Mouse (Mus musculus) heart, embryonic 11.5 days (tissue): ENCODE results near the gene Hsp90ab1. TPM values are rescaled to one million over a fixed set of nuclear protein-coding genes. Genes with fewer than 3 reads are reported as not detected.

Experiments used
- ATAC-seq: fragments of 200-750 bp; cut with Nextera tagmentation; replicated peaks from 2 replicates; pipeline ENCODE4 v1.8.0; 2017; ENCODE audit warnings: moderate library complexity; ENCODE audit not compliant: insufficient number of reproducible peaks, low FRiP score, low TSS enrichment
- H3K27ac ChIP-seq: fragments of 300-500 bp; sonication (generic); 2 replicates; pipeline ENCODE4 v1.5.1; 2014; ENCODE audit warnings: mild to moderate bottlenecking, low read depth, low read length
- H3K27me3 ChIP-seq: fragments of 300-500 bp; sonication (generic); 2 replicates; pipeline ENCODE4 v1.6.1; 2014; ENCODE audit warnings: mild to moderate bottlenecking, low read length, mixed read lengths; ENCODE audit not compliant: control insufficient read depth, insufficient read depth
- H3K36me3 ChIP-seq: fragments of 300-500 bp; sonication (generic); 2 replicates; pipeline ENCODE4 v1.6.1; 2014; ENCODE audit warnings: mild to moderate bottlenecking, low read length, moderate library complexity, mixed read lengths; ENCODE audit not compliant: control insufficient read depth, insufficient read depth
- H3K4me1 ChIP-seq: fragments of 300-500 bp; sonication (generic); 2 replicates; pipeline ENCODE4 v1.6.1; 2014; ENCODE audit warnings: low read length; ENCODE audit not compliant: control insufficient read depth, insufficient read depth
- H3K4me2 ChIP-seq: fragments of 300-500 bp; sonication (generic); 2 replicates; pipeline ENCODE4 v1.6.1; 2014; ENCODE audit warnings: mild to moderate bottlenecking, moderate library complexity
- H3K4me3 ChIP-seq: fragments of 300-500 bp; sonication (generic); 2 replicates; pipeline ENCODE4 v1.5.1; 2014; ENCODE audit warnings: low read depth, low read length
- H3K9ac ChIP-seq: fragments of 300-500 bp; sonication (generic); 2 replicates; pipeline ENCODE4 v1.6.1; 2014; ENCODE audit warnings: mild to moderate bottlenecking, low read depth, low read length, moderate library complexity
- H3K9me3 ChIP-seq: fragments of 300-500 bp; sonication (generic); replicated peaks from 2 replicates; pipeline ENCODE4 v1.6.1; 2016; ENCODE audit warnings: low read length; ENCODE audit not compliant: control insufficient read depth
- WGBS: fragments of 180-500 bp; shearing (Covaris S2); extraction: QIAGEN DNeasy Blood & Tissue Kit; methylation state at CpG from one replicate; pipeline ENCODE4 v1.1.7; 2014; ENCODE audit not compliant: insufficient replicate concordance; 5-methylcytosine and 5-hydroxymethylcytosine counted together
- polyA plus RNA-seq: library from polyadenylated mRNA; unstranded; fragments of >200 nt; fragmentation: Nextera tagmentation; extraction: Ambion mirVana; gene quantifications from 2 replicates; pipeline ENCODE4 v1.2.1, GENCODE M21; 2014

Gene Hsp90ab1
- 1,458 and 1,495 TPM in 2 replicates for polyA plus RNA-seq

GRCm38 (mm10) chr17:45573087-45573779 lies at the start of gene Hsp90ab1:
TSS of gene Hsp90ab1 (minus strand) at chr17:45573271.
- H3K27me3 ChIP-seq, result no peaks in the 10 kb centered on the region
- H3K4me1 ChIP-seq, result peaks cover 21% of the 10 kb centered on the region
- peak within 1 kb of the TSS; percentile 95 for H3K4me2 ChIP-seq
- peaks cover 33% of the 10 kb centered on the region for H3K36me3 ChIP-seq
- H3K27ac ChIP-seq, result peak within 1 kb of the TSS; percentile 99
- under 1% methylated on average over 41 of the region's 41 CpGs for WGBS
- H3K9ac ChIP-seq, result peak within 1 kb of the TSS; percentile 100
- peak; percentile 86 for ATAC-seq
- H3K9me3 ChIP-seq, result no peaks in the 10 kb centered on the region
- H3K4me3 ChIP-seq, result peak within 1 kb of the TSS; percentile 100

DNA sequence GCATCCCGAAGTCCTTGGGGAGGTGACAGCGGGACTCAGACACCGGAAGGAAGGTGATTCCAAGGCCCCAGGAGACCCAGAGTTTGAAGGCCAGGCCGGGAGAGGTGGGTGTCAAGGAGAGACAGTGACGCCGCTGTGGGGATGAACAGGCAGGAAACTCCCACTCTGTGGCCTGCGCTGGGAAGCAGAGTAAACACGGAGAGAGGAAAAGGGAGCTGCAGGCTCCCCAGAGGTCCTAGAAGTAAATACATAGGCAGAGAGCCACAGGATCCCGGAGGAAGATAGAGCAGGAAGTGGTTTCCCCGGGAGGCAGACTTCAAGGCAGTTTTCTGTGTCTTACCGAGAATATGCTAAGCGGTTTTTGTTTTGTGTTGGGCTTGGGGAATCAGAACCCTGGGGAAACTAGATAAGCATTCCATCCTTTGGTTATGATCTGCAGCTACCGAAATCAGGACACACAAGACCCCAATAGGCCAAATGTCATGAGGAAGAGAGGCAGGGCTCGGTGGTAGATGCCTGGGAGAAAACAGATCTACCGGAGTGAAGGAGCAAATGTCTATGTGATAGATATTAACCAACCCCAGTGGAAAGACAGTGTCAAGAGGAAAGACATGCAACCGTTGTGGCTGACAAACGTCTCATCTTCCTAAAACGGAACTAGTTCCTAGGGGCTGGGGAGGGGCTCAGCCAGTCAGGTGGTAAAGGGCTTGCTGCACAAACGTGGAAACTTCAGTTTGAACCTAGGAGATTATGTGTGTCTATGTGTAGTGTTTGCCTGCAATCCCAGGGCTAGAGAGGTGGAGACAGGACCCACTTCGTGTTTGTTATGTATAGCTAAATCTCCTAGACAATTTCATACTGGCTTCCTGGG lies 46.5 kb upstream of the Hsp90ab1 start:
- H3K9ac ChIP-seq, result peak overlapping the region; percentile 67
- ATAC-seq, result peak; percentile 33; the same call in 1 of the 2 replicates
- 12% methylated on average over 20 of the region's 20 CpGs for WGBS
- H3K36me3 ChIP-seq, result no peaks in the 10 kb centered on the region
- no peaks in the 10 kb centered on the region for H3K27me3 ChIP-seq
- peaks cover 14% of the 10 kb centered on the region for H3K4me1 ChIP-seq
- peak overlapping the region; percentile 32 for H3K4me3 ChIP-seq
- peak overlapping the region; percentile 67 for H3K4me2 ChIP-seq
- no peaks in the 10 kb centered on the region for H3K9me3 ChIP-seq
- peak overlapping the region; percentile 83 for H3K27ac ChIP-seq

DNA sequence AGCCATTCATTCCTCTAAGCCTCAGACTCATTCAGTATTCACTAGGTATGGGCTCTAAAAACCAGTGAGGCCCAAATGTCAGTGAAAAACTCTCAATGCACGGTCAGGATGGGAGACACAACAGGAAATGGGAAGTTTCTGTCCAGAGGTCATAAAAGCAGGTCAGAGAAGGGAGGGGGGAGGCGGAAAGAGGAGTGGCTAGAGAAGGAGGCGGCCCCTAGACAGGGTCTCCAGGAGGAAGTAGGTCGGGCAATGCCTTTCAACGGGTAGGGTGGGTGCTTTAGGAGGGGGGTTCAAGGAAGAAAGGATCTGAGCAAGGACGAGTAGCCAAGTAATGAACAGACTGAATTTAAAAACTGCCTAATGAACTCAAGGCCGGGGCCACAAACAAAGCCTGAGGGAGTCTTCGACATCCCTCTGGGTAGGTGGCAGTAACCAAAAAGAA lies 45.9 kb upstream of the Hsp90ab1 start:
- 12% methylated on average over 8 of the region's 8 CpGs for WGBS
- Histone ChIP-seq H3K4me3 (peak overlapping the region; percentile 32), H3K36me3 (no peaks in the 10 kb centered on the region), H3K9ac (peak overlapping the region; percentile 67), H3K27ac (peak overlapping the region; percentile 83), H3K9me3 (no peaks in the 10 kb centered on the region), H3K27me3 (no peaks in the 10 kb centered on the region), H3K4me1 (peaks cover 14% of the 10 kb centered on the region), H3K4me2 (peak overlapping the region; percentile 67)
- ATAC-seq, result 0 out of 2 replicates have a peak, but pooled peaks have one; percentile 59

DNA sequence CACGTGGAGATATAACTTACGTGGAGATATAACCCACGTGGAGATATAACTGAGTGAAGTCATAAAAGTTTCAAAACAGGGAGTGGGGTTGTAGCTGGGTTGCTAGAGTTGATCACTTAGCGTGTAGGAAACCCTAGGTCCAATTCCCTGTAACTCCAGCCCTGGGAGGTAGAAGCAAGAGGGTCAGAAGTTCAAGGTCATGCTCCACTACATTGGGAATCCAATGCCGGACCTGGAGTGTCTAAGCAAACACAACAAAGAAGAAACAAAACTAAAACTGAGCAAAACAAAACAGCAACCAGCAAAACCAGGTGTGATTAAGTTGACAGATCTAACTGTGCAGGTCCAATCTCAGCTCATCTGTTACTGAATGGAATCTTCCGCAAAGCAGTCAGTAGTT lies 44.6 kb upstream of the Hsp90ab1 start:
- Histone ChIP-seq H3K36me3 (no peaks in the 10 kb centered on the region), H3K4me3 (no peak overlapping the region), H3K27ac (no peak overlapping the region), H3K9me3 (no peaks in the 10 kb centered on the region), H3K4me1 (peaks cover 14% of the 10 kb centered on the region), H3K4me2 (no peak overlapping the region), H3K27me3 (no peaks in the 10 kb centered on the region), H3K9ac (no peak overlapping the region)
- ATAC-seq, result no peak
- WGBS, result 80% methylated on average over 6 of the region's 6 CpGs

DNA sequence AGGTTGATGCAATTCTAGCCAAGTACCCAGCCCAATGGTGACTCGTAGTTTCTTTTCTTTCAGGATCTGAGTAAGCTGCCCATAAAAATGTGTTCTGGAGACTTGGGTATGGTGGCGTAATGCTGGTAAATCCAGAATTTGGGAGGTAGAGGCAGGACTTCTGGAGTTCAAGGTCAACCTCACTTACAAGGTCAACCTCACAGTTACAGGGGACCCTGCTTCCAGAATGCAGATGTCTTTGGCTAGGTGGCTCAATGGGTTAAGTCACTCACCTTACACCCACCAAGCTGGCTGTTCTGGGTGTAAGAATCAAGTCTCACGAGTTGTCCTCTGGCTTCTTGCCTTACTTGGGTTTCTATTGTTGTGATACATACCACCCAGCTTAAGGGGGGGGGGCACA lies 43.6 kb upstream of the Hsp90ab1 start:
- 78% methylated on average over 3 of the region's 3 CpGs for WGBS
- no peak overlapping the region for H3K9ac ChIP-seq
- peaks cover 14% of the 10 kb centered on the region for H3K4me1 ChIP-seq
- H3K4me2 ChIP-seq, result no peak overlapping the region
- no peak for ATAC-seq
- no peak overlapping the region for H3K4me3 ChIP-seq
- H3K27me3 ChIP-seq, result no peaks in the 10 kb centered on the region
- no peaks in the 10 kb centered on the region for H3K9me3 ChIP-seq
- no peaks in the 10 kb centered on the region for H3K36me3 ChIP-seq
- H3K27ac ChIP-seq, result no peak overlapping the region

- Histone ChIP-seq H3K9ac (no peak overlapping the region), H3K4me1 (peaks cover 14% of the 10 kb centered on the region), H3K4me3 (no peak overlapping the region), H3K27ac (no peak overlapping the region), H3K27me3 (no peaks in the 10 kb centered on the region), H3K9me3 (no peaks in the 10 kb centered on the region), H3K4me2 (no peak overlapping the region), H3K36me3 (no peaks in the 10 kb centered on the region)
- WGBS, result 54% methylated on average over 4 of the region's 4 CpGs
- ATAC-seq, result no peak
Observed at GRCm38 (mm10) chr17:45616046-45616650, 43.1 kb upstream of the Hsp90ab1 start.

DNA sequence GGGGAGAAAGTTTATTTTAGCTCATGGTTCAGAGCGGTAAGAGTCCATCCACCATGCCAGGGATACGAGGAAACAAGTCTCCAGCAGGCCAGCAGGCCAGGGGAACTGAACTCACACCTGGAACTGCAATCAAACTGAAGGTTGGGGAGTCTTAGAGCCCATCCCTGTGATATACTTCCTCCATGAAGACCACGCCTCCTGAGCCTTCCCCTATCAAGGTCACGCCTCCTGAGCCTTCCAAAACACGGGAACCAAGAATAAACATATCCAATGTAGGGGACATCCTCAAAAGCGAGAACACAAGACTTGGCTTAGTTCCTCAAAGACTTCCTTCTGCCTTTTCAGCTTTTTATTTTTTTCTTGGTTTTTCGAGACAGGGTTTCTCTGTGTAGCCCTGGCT lies 39.9 kb upstream of the Hsp90ab1 start:
- H3K4me3 ChIP-seq, result no peak overlapping the region
- ATAC-seq, result no peak
- 82% methylated on average over 7 of the region's 7 CpGs for WGBS
- no peaks in the 10 kb centered on the region for H3K9me3 ChIP-seq
- peaks cover 9% of the 10 kb centered on the region for H3K4me1 ChIP-seq
- H3K4me2 ChIP-seq, result no peak overlapping the region
- H3K27me3 ChIP-seq, result no peaks in the 10 kb centered on the region
- H3K9ac ChIP-seq, result no peak overlapping the region
- H3K36me3 ChIP-seq, result no peaks in the 10 kb centered on the region
- H3K27ac ChIP-seq, result no peak overlapping the region

DNA sequence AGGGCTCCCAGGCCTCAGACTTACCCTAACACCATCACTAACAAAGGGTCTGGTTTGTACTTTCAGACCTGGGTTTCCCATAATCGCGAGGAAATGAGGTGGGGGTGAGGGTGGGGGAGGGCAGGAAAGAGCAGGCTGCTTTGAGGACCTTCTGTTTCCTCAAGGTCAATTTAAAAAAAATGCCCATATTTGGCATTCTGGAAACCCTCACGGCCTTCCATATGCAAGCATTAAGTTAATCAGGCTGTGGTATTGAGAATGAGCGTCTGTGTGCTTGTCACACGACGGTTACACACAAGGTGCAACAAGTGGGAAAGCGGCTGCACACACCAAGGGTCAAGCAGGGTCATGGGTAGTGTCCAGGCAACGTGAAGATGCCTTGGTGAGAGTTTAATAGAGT lies 38.9 kb upstream of the Hsp90ab1 start:
- WGBS, result 73% methylated on average over 8 of the region's 8 CpGs
- H3K27ac ChIP-seq, result no peak overlapping the region
- H3K36me3 ChIP-seq, result no peaks in the 10 kb centered on the region
- ATAC-seq, result no peak
- no peaks in the 10 kb centered on the region for H3K27me3 ChIP-seq
- H3K4me3 ChIP-seq, result no peak overlapping the region
- peaks cover 9% of the 10 kb centered on the region for H3K4me1 ChIP-seq
- no peaks in the 10 kb centered on the region for H3K9me3 ChIP-seq
- H3K9ac ChIP-seq, result no peak overlapping the region
- H3K4me2 ChIP-seq, result no peak overlapping the region
